Mouse (Mus musculus): ENCODE results near the gene Gm7137.
"Not testable (repeated sequence)": the region's sequence is repeated elsewhere in the genome, so short reads cannot be mapped to it uniquely, and the experiment has no call there.

The Gm7137 gene

GRCm38 (mm10) chr10:77752312-77752711 is 35.7 kb downstream of the Gm7137 start:
- not testable (repeated sequence) for DNase-seq (ENCODE audit: low read depth, low spot score)

GRCm38 (mm10) chr10:77751254-77751653 is 36.7 kb downstream of the Gm7137 start, which contains the start of gene Gm9736:
Gene Gm9736 (minus strand): TSS chr10:77751354.
- not testable (repeated sequence) for DNase-seq (ENCODE audit: low read depth, low spot score)

- DNase-seq (ENCODE audit: low read depth, low spot score), result not testable (repeated sequence)
Measured at GRCm38 (mm10) chr10:77750686-77751085, 37.3 kb downstream of the Gm7137 start.

GRCm38 (mm10) chr10:77741924-77742688 is 45.9 kb downstream of the Gm7137 start, which contains the start of gene Gm18596:
Gene Gm18596 (minus strand): TSS chr10:77742638.
- not testable (repeated sequence) for DNase-seq (ENCODE audit: low read depth, low spot score)

GRCm38 (mm10) chr10:77738929-77739328 is 49.1 kb downstream of the Gm7137 start:
- DNase-seq (ENCODE audit: low read depth, low spot score), result no peak

Data from brain, adult 2 months (tissue).